18 mouse cellular contexts compared by ENCODE assay signal in the genomic region with DNA sequence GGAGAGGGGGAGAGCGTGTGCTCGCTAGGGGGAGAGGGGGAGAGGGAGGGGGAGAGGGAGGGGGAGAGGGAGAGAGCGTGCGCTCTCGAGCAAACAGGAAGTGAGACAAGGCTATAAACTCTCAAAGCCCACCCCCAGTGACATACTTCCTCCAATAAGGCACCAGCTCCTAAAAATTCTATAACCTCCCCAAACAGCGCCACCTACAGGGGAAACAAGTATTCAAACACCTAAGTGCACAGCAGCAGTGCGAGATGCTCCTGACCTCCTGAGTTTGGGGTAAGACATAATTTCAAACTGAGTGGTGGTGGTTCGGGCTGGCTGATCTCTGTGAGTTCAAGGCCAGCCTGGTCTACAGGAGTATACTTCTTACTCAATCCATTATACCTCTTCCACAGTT.
"Had no signal": no experiment of that assay in that cellular context is flagged by ENCODE, and none has a peak within 500 bp of the region (broad histone marks: within the 10 kb centered on the region; RNA-seq: fewer than 3 reads in every experiment).

No protein-coding gene starts in this region.

- H3K36me3 ChIP-seq: lung, embryonic 15.5 days; midbrain, embryonic 10.5 days; midbrain, embryonic 13.5 days; neural tube, embryonic 12.5 days; neural tube, embryonic 15.5 days had no signal

- ATAC-seq: intestine, postnatal 0 days; midbrain, embryonic 13.5 days had no signal

- H3K4me1 ChIP-seq: lung, embryonic 15.5 days; megakaryocyte, embryonic 14.5 days; midbrain, embryonic 10.5 days; midbrain, embryonic 13.5 days; neural tube, embryonic 12.5 days had no signal

- DNase-seq: kidney, adult 8-10 months; kidney, postnatal 14 days; kidney, postnatal 4 days; layer of hippocampus, postnatal 36 days; lung, adult 18-20 months; lung, postnatal 10 days; lung, postnatal 36 days; thymus, adult 18-20 months; thymus, postnatal 36 days had no signal

- H3K4me2 ChIP-seq: lung, embryonic 15.5 days; midbrain, embryonic 13.5 days; neural tube, embryonic 12.5 days; neural tube, embryonic 15.5 days had no signal

- H3K27ac ChIP-seq: left cerebral cortex, adult 2 months; liver, embryonic 14.5 days; lung, embryonic 15.5 days; midbrain, embryonic 10.5 days; midbrain, embryonic 13.5 days; neural tube, embryonic 12.5 days; neural tube, embryonic 15.5 days had no signal

- H3K9ac ChIP-seq: liver, embryonic 14.5 days; lung, embryonic 15.5 days; midbrain, embryonic 13.5 days; neural tube, embryonic 12.5 days; neural tube, embryonic 15.5 days had no signal

- H3K27me3 ChIP-seq: lung, embryonic 15.5 days; megakaryocyte, embryonic 14.5 days; midbrain, embryonic 13.5 days; neural tube, embryonic 12.5 days; neural tube, embryonic 15.5 days had no signal

- H3K9me3 ChIP-seq: lung, embryonic 15.5 days; midbrain, embryonic 13.5 days; neural tube, embryonic 12.5 days; neural tube, embryonic 15.5 days had no signal

- H3K4me3 ChIP-seq: left cerebral cortex, adult 2 months; lung, embryonic 15.5 days; megakaryocyte, embryonic 14.5 days; midbrain, embryonic 10.5 days; midbrain, embryonic 13.5 days; neural tube, embryonic 12.5 days; neural tube, embryonic 15.5 days had no signal
